Mouse (Mus musculus) megakaryocyte, embryonic 14.5 days (primary cell): ENCODE results near the gene Psrc1. TPM values are rescaled to one million over a fixed set of nuclear protein-coding genes. Genes with fewer than 3 reads are reported as not detected.
A peak's percentile ranks its signal among the peaks of the same experiment; 100 is the strongest.

Experiments used
- H3K27me3 ChIP-seq: replicated peaks from 2 replicates; pipeline ENCODE3; 2012; ENCODE audit warnings: inconsistent platforms
- H3K36me3 ChIP-seq: replicated peaks from 2 replicates; pipeline ENCODE3; 2012; ENCODE audit warnings: low read length, inconsistent platforms, mixed read lengths
- H3K4me1 ChIP-seq: 2 replicates; pipeline ENCODE4 v1.6.1; 2012; ENCODE audit warnings: inconsistent platforms
- H3K4me3 ChIP-seq: replicated peaks from 2 replicates; pipeline ENCODE3; 2012; ENCODE audit warnings: moderate library complexity, mild to moderate bottlenecking, inconsistent platforms
- H3K9me3 ChIP-seq: 2 replicates; pipeline ENCODE4 v1.6.1; 2012; ENCODE audit warnings: inconsistent platforms
- FLI1 ChIP-seq: IDR thresholded peaks from 2 replicates; pipeline ENCODE4 v1.6.1; 2012; ENCODE audit warnings: low read length, inconsistent platforms, mixed read lengths
- GATA1 ChIP-seq: IDR thresholded peaks from 3 replicates; pipeline ENCODE4 v1.6.1; 2012; ENCODE audit warnings: mixed read lengths, low read length, inconsistent platforms, borderline replicate concordance
- polyA plus RNA-seq: library from polyadenylated mRNA; stranded (reverse); fragments of >175 nt; gene quantifications from 2 replicates; pipeline ENCODE4 v1.2.3, GENCODE M21; 2012; ENCODE audit warnings: low replicate concordance; ENCODE audit not compliant: insufficient read depth

Psrc1 gene
- polyA plus RNA-seq, 1 experiment: 57.7 TPM

GRCm38 (mm10) chr3:108384425-108384824, 786 bp downstream of the Psrc1 start:
- Histone ChIP-seq H3K9me3 (no peaks in the 10 kb centered on the region), H3K36me3 (peaks cover 44% of the 10 kb centered on the region), H3K4me1 (peaks cover 84% of the 10 kb centered on the region), H3K27me3 (no peaks in the 10 kb centered on the region), H3K4me3 (peak overlapping the region; percentile 98)
- no peak for TF ChIP-seq GATA1
- TF ChIP-seq FLI1: no peak

GRCm38 (mm10) chr3:108386186-108386585, 2.5 kb downstream of the Psrc1 start:
- H3K4me3 ChIP-seq: peak overlapping the region; percentile 69
- H3K36me3 ChIP-seq: peaks cover 44% of the 10 kb centered on the region
- no peaks in the 10 kb centered on the region for H3K9me3 ChIP-seq
- peaks cover 75% of the 10 kb centered on the region for H3K4me1 ChIP-seq
- no peak for TF ChIP-seq FLI1
- TF ChIP-seq GATA1: no peak
- no peaks in the 10 kb centered on the region for H3K27me3 ChIP-seq

DNA sequence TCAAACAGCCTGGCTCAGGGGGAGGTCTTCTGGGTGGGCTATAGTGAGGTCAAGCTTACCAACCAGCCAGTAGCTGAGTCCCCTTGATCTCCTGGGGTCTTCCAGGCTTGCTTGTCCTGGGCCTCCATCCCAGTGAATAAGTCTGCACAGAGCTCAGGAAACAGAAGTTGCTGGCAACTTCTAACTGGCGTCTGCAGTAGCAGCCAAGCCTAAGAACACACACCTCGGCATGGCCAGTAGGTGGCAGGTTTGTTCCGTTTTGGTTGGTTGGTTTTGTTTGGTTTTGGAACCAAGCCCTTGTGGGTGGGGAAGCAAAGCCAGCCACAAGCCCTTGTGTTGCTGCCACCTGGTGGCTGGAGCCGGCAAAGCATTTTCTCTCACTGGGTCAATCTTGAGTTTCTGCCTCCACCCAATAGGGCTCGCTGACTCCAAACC, 5.5 kb downstream of the Psrc1 start:
- no peaks in the 10 kb centered on the region for H3K9me3 ChIP-seq
- H3K27me3 ChIP-seq: peaks cover 9% of the 10 kb centered on the region
- peaks cover 66% of the 10 kb centered on the region for H3K4me1 ChIP-seq
- no peak for TF ChIP-seq FLI1
- TF ChIP-seq GATA1: no peak
- H3K4me3 ChIP-seq: peak overlapping the region; percentile 85
- H3K36me3 ChIP-seq: peaks cover 44% of the 10 kb centered on the region

- Histone ChIP-seq H3K4me1 (peaks cover 61% of the 10 kb centered on the region), H3K9me3 (peaks cover 15% of the 10 kb centered on the region; the same call in 1 of the 2 replicates)
These were observed 8.7 kb downstream of the Psrc1 start for GRCm38 (mm10) chr3:108392299-108392698.

GRCm38 (mm10) chr3:108392793-108393192, 9.2 kb downstream of the Psrc1 start:
- no peak overlapping the region for H3K4me3 ChIP-seq
- peaks cover 10% of the 10 kb centered on the region for H3K36me3 ChIP-seq
- H3K4me1 ChIP-seq: peaks cover 61% of the 10 kb centered on the region
- TF ChIP-seq FLI1: no peak
- no peak for TF ChIP-seq GATA1
- peaks cover 16% of the 10 kb centered on the region for H3K27me3 ChIP-seq
- peaks cover 19% of the 10 kb centered on the region; the same call in 1 of the 2 replicates for H3K9me3 ChIP-seq

More at GRCm38 (mm10) chr3:108392299-108392698, 8.7 kb downstream of the Psrc1 start:
- H3K27me3 ChIP-seq: peaks cover 16% of the 10 kb centered on the region
- no peak for TF ChIP-seq FLI1
- no peak for TF ChIP-seq GATA1
- H3K36me3 ChIP-seq: peaks cover 15% of the 10 kb centered on the region
- no peak overlapping the region for H3K4me3 ChIP-seq

DNA sequence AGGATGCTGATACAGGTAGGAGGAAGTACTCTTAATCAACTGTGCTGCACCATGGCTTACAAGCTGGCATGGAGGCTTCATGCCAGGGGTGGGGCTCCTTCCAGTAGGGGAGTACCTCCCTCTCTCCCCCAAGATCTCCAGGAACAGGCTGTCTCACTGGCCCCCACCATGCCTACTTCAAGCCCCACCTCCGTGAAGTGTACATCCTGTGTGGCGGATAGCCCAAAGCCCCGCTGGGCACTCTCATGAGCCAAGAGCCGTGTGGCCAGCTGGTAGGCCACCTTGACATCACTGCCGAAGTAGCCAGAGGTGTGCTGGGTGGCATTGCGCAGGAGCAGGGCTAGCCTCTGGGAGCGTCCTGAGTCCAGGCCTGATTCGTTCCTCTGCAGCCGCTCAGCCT, 14.6 kb downstream of the Psrc1 start:
- Histone ChIP-seq H3K36me3 (no peaks in the 10 kb centered on the region), H3K4me1 (peaks cover 53% of the 10 kb centered on the region), H3K27me3 (peaks cover 61% of the 10 kb centered on the region), H3K9me3 (peaks cover 22% of the 10 kb centered on the region; the same call in 1 of the 2 replicates), H3K4me3 (no peak overlapping the region)
- TF ChIP-seq GATA1 (no peak), FLI1 (no peak)

- H3K36me3 ChIP-seq: no peaks in the 10 kb centered on the region
- TF ChIP-seq FLI1 (no peak), GATA1 (no peak)
- H3K4me1 ChIP-seq: peaks cover 48% of the 10 kb centered on the region
- H3K27me3 ChIP-seq: peaks cover 65% of the 10 kb centered on the region
- H3K9me3 ChIP-seq: peaks cover 22% of the 10 kb centered on the region; the same call in 1 of the 2 replicates
- H3K4me3 ChIP-seq: no peak overlapping the region
These were observed 16.8 kb downstream of the Psrc1 start for GRCm38 (mm10) chr3:108400442-108400841.

DNA sequence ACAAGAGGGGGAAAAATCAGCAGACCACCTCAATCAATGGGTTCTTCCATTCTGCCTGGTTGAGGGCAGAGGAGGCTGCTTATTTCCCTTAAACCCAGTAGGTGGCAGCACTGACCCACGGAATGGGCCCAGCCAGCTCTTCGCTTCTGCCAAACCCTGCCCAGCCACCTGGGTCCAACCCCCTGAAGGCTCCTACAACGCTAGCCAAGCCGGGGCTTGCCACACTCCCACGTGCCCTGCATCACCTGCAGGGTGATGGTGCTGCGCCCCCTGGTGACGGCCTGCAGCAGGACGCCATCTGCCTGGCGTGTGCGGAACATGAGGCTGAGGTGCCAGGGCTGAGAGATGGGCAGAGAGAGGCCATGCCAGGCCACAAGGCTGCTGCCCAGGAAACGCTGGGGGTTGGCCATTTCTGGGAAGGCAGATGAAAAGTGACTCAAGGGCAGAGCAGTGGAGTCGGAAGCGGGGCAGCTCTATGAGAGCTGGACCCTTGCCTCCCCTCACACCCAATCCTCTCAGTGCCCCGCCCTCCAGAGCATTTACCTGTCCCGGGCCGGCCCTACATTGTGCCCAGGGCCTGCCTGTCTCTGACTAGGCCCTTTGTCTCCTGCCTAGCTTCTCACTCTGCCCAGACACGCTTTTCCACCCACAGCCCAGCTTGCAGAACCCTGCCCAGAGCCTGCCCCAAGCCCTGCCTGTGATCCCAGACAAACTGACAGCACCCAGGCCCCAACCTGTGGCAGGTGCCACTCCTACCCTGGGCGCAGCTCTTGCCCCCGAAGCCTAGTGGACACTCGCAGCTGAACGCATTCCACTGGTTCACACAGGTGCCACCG, 18.3 kb downstream of the Psrc1 start:
- Histone ChIP-seq H3K9me3 (peaks cover 10% of the 10 kb centered on the region; the same call in 1 of the 2 replicates), H3K4me1 (peaks cover 33% of the 10 kb centered on the region), H3K36me3 (no peaks in the 10 kb centered on the region), H3K4me3 (peak overlapping the region; percentile 87), H3K27me3 (peaks cover 71% of the 10 kb centered on the region)
- TF ChIP-seq FLI1: no peak
- TF ChIP-seq GATA1: no peak

DNA sequence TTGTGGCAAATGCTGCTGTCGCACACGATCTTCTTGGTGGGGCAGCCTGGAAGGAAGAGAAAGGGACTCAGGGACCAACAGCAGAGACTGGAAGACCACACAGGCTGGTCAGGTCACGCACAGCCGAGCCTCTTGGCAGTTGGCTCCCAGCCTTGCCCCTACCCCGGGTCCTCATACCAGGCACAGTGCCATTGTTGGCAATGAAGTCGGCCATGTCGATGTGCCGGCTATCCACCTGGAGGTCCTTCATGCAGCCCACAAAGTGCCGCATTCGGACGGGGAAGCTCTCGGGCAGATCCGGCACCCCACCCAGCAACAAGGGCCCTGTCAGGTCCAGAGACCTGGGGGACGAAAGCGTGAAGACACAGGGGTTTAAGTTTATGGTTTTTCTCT, 18.9 kb downstream of the Psrc1 start:
- peaks cover 5% of the 10 kb centered on the region; the same call in 1 of the 2 replicates for H3K9me3 ChIP-seq
- H3K4me3 ChIP-seq: no peak overlapping the region
- peaks cover 27% of the 10 kb centered on the region for H3K4me1 ChIP-seq
- H3K27me3 ChIP-seq: peaks cover 75% of the 10 kb centered on the region
- TF ChIP-seq FLI1 (no peak), GATA1 (no peak)
- H3K36me3 ChIP-seq: no peaks in the 10 kb centered on the region

- no peak for TF ChIP-seq GATA1
- no peak for TF ChIP-seq FLI1
- Histone ChIP-seq H3K4me3 (no peak overlapping the region), H3K27me3 (peaks cover 80% of the 10 kb centered on the region), H3K36me3 (no peaks in the 10 kb centered on the region), H3K9me3 (no peaks in the 10 kb centered on the region), H3K4me1 (peaks cover 21% of the 10 kb centered on the region)
These were observed 22.1 kb downstream of the Psrc1 start for GRCm38 (mm10) chr3:108405536-108406305.
